Mouse (Mus musculus): ENCODE data around the gene Msantd3. TPM values are rescaled to one million over a fixed set of nuclear protein-coding genes. Genes with fewer than 3 reads are reported as not detected.

Msantd3 gene
- polyA plus RNA-seq, 1 experiment, result 4.6 TPM

- H3K36me3 ChIP-seq (ENCODE audit: control insufficient read depth, insufficient read depth, low read length), result no peaks in the 10 kb centered on the region
- no peak for TF ChIP-seq POLR2A (IDR thresholded peaks at IDR 0.05; ENCODE audit: low read depth, low read length)
- no peak for TF ChIP-seq CTCF (conservative IDR thresholded peaks at IDR 0.05; ENCODE audit: insufficient read depth, insufficient read length, low read depth, low read length)
- DNase-seq, result no peak
- H3K27me3 ChIP-seq (replicated peaks; ENCODE audit: control insufficient read depth, insufficient read depth, low read length), result peaks cover 2% of the 10 kb centered on the region; the same call in 1 of the 2 replicates
- H3K27ac ChIP-seq (ENCODE audit: insufficient read depth, low read depth, low read length), result no peak overlapping the region
- peak overlapping the region; percentile 74; the same call in 1 of the 2 replicates for H3K4me3 ChIP-seq (ENCODE audit: insufficient read depth, low read depth, low read length)
- 0 out of 2 replicates have a peak, but pooled peaks cover 2% of the 10 kb centered on the region for H3K4me1 ChIP-seq (ENCODE audit: control insufficient read depth, insufficient read depth, low read length)
- WGBS, result 33% methylated on average over 12 of the region's 12 CpGs
Observed at GRCm38 (mm10) chr4:48586099-48586821, 46.5 kb downstream of the Msantd3 start.

GRCm38 (mm10) chr4:48587526-48587925 lies 47.8 kb downstream of the Msantd3 start:
- H3K27me3 ChIP-seq (replicated peaks; ENCODE audit: control insufficient read depth, insufficient read depth, low read length), result peaks cover 2% of the 10 kb centered on the region; the same call in 1 of the 2 replicates
- 0 out of 2 replicates have a peak, but pooled peaks cover 2% of the 10 kb centered on the region for H3K4me1 ChIP-seq (ENCODE audit: control insufficient read depth, insufficient read depth, low read length)
- H3K27ac ChIP-seq (ENCODE audit: insufficient read depth, low read depth, low read length), result no peak overlapping the region
- TF ChIP-seq POLR2A (IDR thresholded peaks at IDR 0.05; ENCODE audit: low read depth, low read length), result no peak
- no peak for TF ChIP-seq CTCF (conservative IDR thresholded peaks at IDR 0.05; ENCODE audit: insufficient read depth, insufficient read length, low read depth, low read length)
- no peak overlapping the region for H3K4me3 ChIP-seq (ENCODE audit: insufficient read depth, low read depth, low read length)
- WGBS, result 98% methylated on average over 2 of the region's 2 CpGs
- H3K36me3 ChIP-seq (ENCODE audit: control insufficient read depth, insufficient read depth, low read length), result no peaks in the 10 kb centered on the region
- no peak for DNase-seq

- TF ChIP-seq POLR2A (IDR thresholded peaks at IDR 0.05; ENCODE audit: low read depth, low read length) (no peak), CTCF (conservative IDR thresholded peaks at IDR 0.05; ENCODE audit: insufficient read depth, insufficient read length, low read depth, low read length) (no peak)
- no peak for DNase-seq
- no peak overlapping the region for H3K4me3 ChIP-seq (ENCODE audit: insufficient read depth, low read depth, low read length)
- H3K27me3 ChIP-seq (replicated peaks; ENCODE audit: control insufficient read depth, insufficient read depth, low read length), result peaks cover 2% of the 10 kb centered on the region; the same call in 1 of the 2 replicates
- no peaks in the 10 kb centered on the region for H3K36me3 ChIP-seq (ENCODE audit: control insufficient read depth, insufficient read depth, low read length)
- H3K4me1 ChIP-seq (ENCODE audit: control insufficient read depth, insufficient read depth, low read length), result 0 out of 2 replicates have a peak, but pooled peaks cover 2% of the 10 kb centered on the region
- 61% methylated on average over 9 of the region's 9 CpGs for WGBS
- no peak overlapping the region for H3K27ac ChIP-seq (ENCODE audit: insufficient read depth, low read depth, low read length)
Observed at GRCm38 (mm10) chr4:48588576-48588975, 48.8 kb downstream of the Msantd3 start.

GRCm38 (mm10) chr4:48590862-48591261 lies 51.1 kb downstream of the Msantd3 start:
- DNase-seq, result no peak
- Histone ChIP-seq H3K27ac (ENCODE audit: insufficient read depth, low read depth, low read length) (no peak overlapping the region), H3K36me3 (ENCODE audit: control insufficient read depth, insufficient read depth, low read length) (no peaks in the 10 kb centered on the region), H3K27me3 (replicated peaks; ENCODE audit: control insufficient read depth, insufficient read depth, low read length) (no peaks in the 10 kb centered on the region; the same call in 1 of the 2 replicates), H3K4me1 (ENCODE audit: control insufficient read depth, insufficient read depth, low read length) (0 out of 2 replicates have a peak, but pooled peaks cover under 1% of the 10 kb centered on the region), H3K4me3 (ENCODE audit: insufficient read depth, low read depth, low read length) (no peak overlapping the region)
- WGBS, result 67% methylated on average over 7 of the region's 7 CpGs
- no peak for TF ChIP-seq POLR2A (IDR thresholded peaks at IDR 0.05; ENCODE audit: low read depth, low read length)
- TF ChIP-seq CTCF (conservative IDR thresholded peaks at IDR 0.05; ENCODE audit: insufficient read depth, insufficient read length, low read depth, low read length), result no peak

GRCm38 (mm10) chr4:48591390-48591789 lies 51.7 kb downstream of the Msantd3 start:
- 92% methylated on average over 3 of the region's 3 CpGs for WGBS
- Histone ChIP-seq H3K4me3 (ENCODE audit: insufficient read depth, low read depth, low read length) (no peak overlapping the region), H3K4me1 (ENCODE audit: control insufficient read depth, insufficient read depth, low read length) (no peaks in the 10 kb centered on the region), H3K27me3 (replicated peaks; ENCODE audit: control insufficient read depth, insufficient read depth, low read length) (no peaks in the 10 kb centered on the region; the same call in 1 of the 2 replicates), H3K27ac (ENCODE audit: insufficient read depth, low read depth, low read length) (no peak overlapping the region), H3K36me3 (ENCODE audit: control insufficient read depth, insufficient read depth, low read length) (no peaks in the 10 kb centered on the region)
- DNase-seq, result no peak
- TF ChIP-seq POLR2A (IDR thresholded peaks at IDR 0.05; ENCODE audit: low read depth, low read length) (no peak), CTCF (conservative IDR thresholded peaks at IDR 0.05; ENCODE audit: insufficient read depth, insufficient read length, low read depth, low read length) (no peak)

GRCm38 (mm10) chr4:48592328-48592727 lies 52.6 kb downstream of the Msantd3 start:
- Histone ChIP-seq H3K27ac (ENCODE audit: insufficient read depth, low read depth, low read length) (no peak overlapping the region), H3K36me3 (ENCODE audit: control insufficient read depth, insufficient read depth, low read length) (no peaks in the 10 kb centered on the region), H3K27me3 (replicated peaks; ENCODE audit: control insufficient read depth, insufficient read depth, low read length) (no peaks in the 10 kb centered on the region; the same call in 1 of the 2 replicates), H3K4me1 (ENCODE audit: control insufficient read depth, insufficient read depth, low read length) (no peaks in the 10 kb centered on the region), H3K4me3 (ENCODE audit: insufficient read depth, low read depth, low read length) (no peak overlapping the region)
- WGBS, result 55% methylated on average over 5 of the region's 5 CpGs
- no peak for TF ChIP-seq CTCF (conservative IDR thresholded peaks at IDR 0.05; ENCODE audit: insufficient read depth, insufficient read length, low read depth, low read length)
- TF ChIP-seq POLR2A (IDR thresholded peaks at IDR 0.05; ENCODE audit: low read depth, low read length), result no peak
- no peak for DNase-seq

- TF ChIP-seq POLR2A (IDR thresholded peaks at IDR 0.05; ENCODE audit: low read depth, low read length) (no peak), CTCF (conservative IDR thresholded peaks at IDR 0.05; ENCODE audit: insufficient read depth, insufficient read length, low read depth, low read length) (no peak)
- Histone ChIP-seq H3K4me3 (ENCODE audit: insufficient read depth, low read depth, low read length) (no peak overlapping the region), H3K4me1 (ENCODE audit: control insufficient read depth, insufficient read depth, low read length) (no peaks in the 10 kb centered on the region), H3K27me3 (replicated peaks; ENCODE audit: control insufficient read depth, insufficient read depth, low read length) (no peaks in the 10 kb centered on the region), H3K27ac (ENCODE audit: insufficient read depth, low read depth, low read length) (no peak overlapping the region), H3K36me3 (ENCODE audit: control insufficient read depth, insufficient read depth, low read length) (no peaks in the 10 kb centered on the region)
- DNase-seq, result no peak
- 85% methylated on average over 7 of the region's 7 CpGs for WGBS
Observed at GRCm38 (mm10) chr4:48592844-48593243, 53.1 kb downstream of the Msantd3 start.

All from kidney, adult 2 months (tissue).